Mouse (Mus musculus) heart, embryonic 11.5 days (tissue): ENCODE results near the gene Fhad1. TPM values are rescaled to one million over a fixed set of nuclear protein-coding genes. Genes with fewer than 3 reads are reported as not detected.

Experiments used
- ATAC-seq: fragments of 200-750 bp; cut with Nextera tagmentation; replicated peaks from 2 replicates; pipeline ENCODE4 v1.8.0; 2017; ENCODE audit warnings: moderate library complexity; ENCODE audit not compliant: insufficient number of reproducible peaks, low FRiP score, low TSS enrichment
- H3K27ac ChIP-seq: fragments of 300-500 bp; sonication (generic); 2 replicates; pipeline ENCODE4 v1.5.1; 2014; ENCODE audit warnings: mild to moderate bottlenecking, low read depth, low read length
- H3K27me3 ChIP-seq: fragments of 300-500 bp; sonication (generic); 2 replicates; pipeline ENCODE4 v1.6.1; 2014; ENCODE audit warnings: mild to moderate bottlenecking, low read length, mixed read lengths; ENCODE audit not compliant: control insufficient read depth, insufficient read depth
- H3K36me3 ChIP-seq: fragments of 300-500 bp; sonication (generic); 2 replicates; pipeline ENCODE4 v1.6.1; 2014; ENCODE audit warnings: mild to moderate bottlenecking, low read length, moderate library complexity, mixed read lengths; ENCODE audit not compliant: control insufficient read depth, insufficient read depth
- H3K4me1 ChIP-seq: fragments of 300-500 bp; sonication (generic); 2 replicates; pipeline ENCODE4 v1.6.1; 2014; ENCODE audit warnings: low read length; ENCODE audit not compliant: control insufficient read depth, insufficient read depth
- H3K4me2 ChIP-seq: fragments of 300-500 bp; sonication (generic); 2 replicates; pipeline ENCODE4 v1.6.1; 2014; ENCODE audit warnings: mild to moderate bottlenecking, moderate library complexity
- H3K4me3 ChIP-seq: fragments of 300-500 bp; sonication (generic); 2 replicates; pipeline ENCODE4 v1.5.1; 2014; ENCODE audit warnings: low read depth, low read length
- H3K9ac ChIP-seq: fragments of 300-500 bp; sonication (generic); 2 replicates; pipeline ENCODE4 v1.6.1; 2014; ENCODE audit warnings: mild to moderate bottlenecking, low read depth, low read length, moderate library complexity
- H3K9me3 ChIP-seq: fragments of 300-500 bp; sonication (generic); replicated peaks from 2 replicates; pipeline ENCODE4 v1.6.1; 2016; ENCODE audit warnings: low read length; ENCODE audit not compliant: control insufficient read depth
- WGBS: fragments of 180-500 bp; shearing (Covaris S2); extraction: QIAGEN DNeasy Blood & Tissue Kit; methylation state at CpG from one replicate; pipeline ENCODE4 v1.1.7; 2014; ENCODE audit not compliant: insufficient replicate concordance; 5-methylcytosine and 5-hydroxymethylcytosine counted together
- polyA plus RNA-seq: library from polyadenylated mRNA; unstranded; fragments of >200 nt; fragmentation: Nextera tagmentation; extraction: Ambion mirVana; gene quantifications from 2 replicates; pipeline ENCODE4 v1.2.1, GENCODE M21; 2014

Fhad1 gene
- polyA plus RNA-seq, 1 experiment from 2014 or later: 3.8 TPM

GRCm38 (mm10) chr4:141886385-141886968 is 128.4 kb downstream of the Fhad1 start:
- no peak overlapping the region for H3K4me3 ChIP-seq
- H3K27ac ChIP-seq: peak overlapping the region; percentile 60
- peak; percentile 37; the same call in 1 of the 2 replicates for ATAC-seq
- H3K9ac ChIP-seq: no peak overlapping the region
- 21% methylated on average over 6 of the region's 6 CpGs for WGBS
- no peaks in the 10 kb centered on the region for H3K9me3 ChIP-seq
- no peak overlapping the region for H3K4me2 ChIP-seq
- no peaks in the 10 kb centered on the region for H3K36me3 ChIP-seq
- no peaks in the 10 kb centered on the region for H3K27me3 ChIP-seq
- peaks cover 44% of the 10 kb centered on the region for H3K4me1 ChIP-seq

GRCm38 (mm10) chr4:141885451-141885850 is 129.4 kb downstream of the Fhad1 start:
- no peak overlapping the region for H3K9ac ChIP-seq
- no peaks in the 10 kb centered on the region for H3K27me3 ChIP-seq
- peak overlapping the region; percentile 54; the same call in 1 of the 2 replicates for H3K27ac ChIP-seq
- no peak overlapping the region for H3K4me3 ChIP-seq
- peaks cover 45% of the 10 kb centered on the region for H3K4me1 ChIP-seq
- ATAC-seq: no peak
- H3K9me3 ChIP-seq: no peaks in the 10 kb centered on the region
- 47% methylated on average over 9 of the region's 9 CpGs for WGBS
- peak overlapping the region; percentile 22; the same call in 1 of the 2 replicates for H3K4me2 ChIP-seq
- no peaks in the 10 kb centered on the region for H3K36me3 ChIP-seq

GRCm38 (mm10) chr4:141882858-141883257 is 132.0 kb downstream of the Fhad1 start:
- no peak for ATAC-seq

GRCm38 (mm10) chr4:141881950-141882349 is 132.9 kb downstream of the Fhad1 start:
- peak overlapping the region; percentile 74 for H3K27ac ChIP-seq
- H3K4me1 ChIP-seq: peaks cover 58% of the 10 kb centered on the region
- 0 out of 2 replicates have a peak overlapping the region, but pooled peaks have one; percentile 43 for H3K9ac ChIP-seq
- H3K4me3 ChIP-seq: no peak overlapping the region
- ATAC-seq: no peak
- 25% methylated on average over 5 of the region's 5 CpGs for WGBS
- H3K36me3 ChIP-seq: no peaks in the 10 kb centered on the region
- no peaks in the 10 kb centered on the region for H3K9me3 ChIP-seq
- peak overlapping the region; percentile 7 for H3K4me2 ChIP-seq
- no peaks in the 10 kb centered on the region for H3K27me3 ChIP-seq

More at GRCm38 (mm10) chr4:141882858-141883257, 132.0 kb downstream of the Fhad1 start:
- no peaks in the 10 kb centered on the region for H3K27me3 ChIP-seq
- peak overlapping the region; percentile 7 for H3K4me2 ChIP-seq
- H3K4me3 ChIP-seq: no peak overlapping the region
- H3K27ac ChIP-seq: peak overlapping the region; percentile 74
- no peak overlapping the region for H3K9ac ChIP-seq
- whole genome bisulfite sequencing: 43% methylated on average over 6 of the region's 7 CpGs
- no peaks in the 10 kb centered on the region for H3K9me3 ChIP-seq
- peaks cover 59% of the 10 kb centered on the region for H3K4me1 ChIP-seq
- H3K36me3 ChIP-seq: no peaks in the 10 kb centered on the region

GRCm38 (mm10) chr4:141881289-141881914 is 133.5 kb downstream of the Fhad1 start:
- Histone ChIP-seq H3K36me3 (no peaks in the 10 kb centered on the region), H3K9me3 (no peaks in the 10 kb centered on the region), H3K27me3 (no peaks in the 10 kb centered on the region), H3K4me2 (no peak overlapping the region), H3K4me3 (no peak overlapping the region), H3K27ac (peak overlapping the region; percentile 74; the same call in 1 of the 2 replicates), H3K4me1 (peaks cover 53% of the 10 kb centered on the region), H3K9ac (no peak overlapping the region)
- 50% methylated on average over 10 of the region's 10 CpGs for WGBS
- no peak for ATAC-seq

GRCm38 (mm10) chr4:141879875-141880274 is 135.0 kb downstream of the Fhad1 start:
- Histone ChIP-seq H3K27me3 (no peaks in the 10 kb centered on the region), H3K4me3 (no peak overlapping the region), H3K9ac (no peak overlapping the region), H3K4me2 (no peak overlapping the region), H3K4me1 (peaks cover 50% of the 10 kb centered on the region), H3K27ac (no peak overlapping the region), H3K36me3 (no peaks in the 10 kb centered on the region), H3K9me3 (no peaks in the 10 kb centered on the region)
- 40% methylated on average over 9 of the region's 9 CpGs for WGBS
- ATAC-seq: no peak

- Histone ChIP-seq H3K27ac (no peak overlapping the region), H3K4me2 (no peak overlapping the region; the same call in 1 of the 2 replicates), H3K4me3 (no peak overlapping the region), H3K27me3 (no peaks in the 10 kb centered on the region), H3K9ac (0 out of 2 replicates have a peak overlapping the region, but pooled peaks have one; percentile 10), H3K9me3 (no peaks in the 10 kb centered on the region), H3K4me1 (peaks cover 47% of the 10 kb centered on the region), H3K36me3 (no peaks in the 10 kb centered on the region)
- WGBS: 42% methylated on average over 4 of the region's 4 CpGs
- no peak for ATAC-seq
Observed at GRCm38 (mm10) chr4:141879074-141879473, 135.8 kb downstream of the Fhad1 start.

- Histone ChIP-seq H3K4me1 (peaks cover 47% of the 10 kb centered on the region), H3K27ac (no peak overlapping the region)
Observed at GRCm38 (mm10) chr4:141878621-141879020, 136.3 kb downstream of the Fhad1 start.

More at GRCm38 (mm10) chr4:141878621-141879020, 136.3 kb downstream of the Fhad1 start:
- Histone ChIP-seq H3K9ac (no peak overlapping the region), H3K4me2 (no peak overlapping the region; the same call in 1 of the 2 replicates), H3K36me3 (no peaks in the 10 kb centered on the region), H3K4me3 (no peak overlapping the region), H3K27me3 (no peaks in the 10 kb centered on the region), H3K9me3 (no peaks in the 10 kb centered on the region)
- 46% methylated on average over 7 of the region's 7 CpGs for WGBS
- no peak for ATAC-seq
